Mouse (Mus musculus) myocyte (in vitro differentiated cells): ENCODE data around the gene Snx20. TPM values are rescaled to one million over a fixed set of nuclear protein-coding genes. Genes with fewer than 3 reads are reported as not detected.
A peak's percentile ranks its signal among the peaks of the same experiment; 100 is the strongest.

Experiments used
- H3K27me3 ChIP-seq: one replicate; pipeline ENCODE4 v1.6.1; 2011; ENCODE audit not compliant: control insufficient read depth, insufficient read depth, insufficient read length
- H3K36me3 ChIP-seq: one replicate; pipeline ENCODE4 v1.6.1; 2011; ENCODE audit not compliant: control insufficient read depth, insufficient read depth
- H3K4me2 ChIP-seq: one replicate; pipeline ENCODE4 v1.6.1; 2011; ENCODE audit warnings: low read depth, control low read depth
- H3K4me3 ChIP-seq: one replicate; pipeline ENCODE4 v1.5.1; 2011; ENCODE audit warnings: mild to moderate bottlenecking, control low read depth, moderate library complexity
- H3K79me2 ChIP-seq: one replicate; pipeline ENCODE4 v1.6.1; 2011; ENCODE audit not compliant: control insufficient read depth, insufficient read depth
- H3ac ChIP-seq: one replicate; pipeline ENCODE4 v1.6.1; 2011; ENCODE audit not compliant: control insufficient read depth, insufficient read length
- CEBPB ChIP-seq: IDR thresholded peaks from 2 replicates; pipeline ENCODE4 v1.6.1; 2011; ENCODE audit warnings: mild to moderate bottlenecking, moderate library complexity; ENCODE audit not compliant: poor library complexity, insufficient read depth, severe bottlenecking
- E2F4 ChIP-seq: IDR thresholded peaks from one replicate; pipeline ENCODE4 v1.6.1; 2011; ENCODE audit warnings: mild to moderate bottlenecking, control low read depth, moderate library complexity; ENCODE audit not compliant: insufficient read depth
- MAX ChIP-seq: IDR thresholded peaks from one replicate; pipeline ENCODE4 v1.6.1; 2011; ENCODE audit warnings: low read depth, mild to moderate bottlenecking, control low read depth
- MYOD1 ChIP-seq, 3 experiments: IDR thresholded peaks; one replicate each; pipeline ENCODE4 v1.6.1; 2011; ENCODE audit warnings: control low read depth in 2 of 3, low read depth in 2 of 3, mild to moderate bottlenecking in 2 of 3, moderate library complexity in 1 of 3; ENCODE audit not compliant: insufficient read length in 2 of 3, control insufficient read depth in 1 of 3
- MYOG ChIP-seq, 3 experiments: IDR thresholded peaks; one replicate each; pipeline ENCODE4 v1.6.1; 2011; ENCODE audit warnings: control low read depth in 2 of 3, low read depth in 2 of 3, mild to moderate bottlenecking in 2 of 3; ENCODE audit not compliant: insufficient read length in 2 of 3, control insufficient read depth in 1 of 3, insufficient read depth in 1 of 3
- POLR2A ChIP-seq: IDR thresholded peaks from one replicate; pipeline ENCODE4 v1.6.1; 2011; ENCODE audit warnings: low read depth, mild to moderate bottlenecking, control low read depth, moderate library complexity; ENCODE audit not compliant: insufficient read length
- POLR2AphosphoS2 ChIP-seq: IDR thresholded peaks from one replicate; pipeline ENCODE4 v1.6.1; 2011; ENCODE audit warnings: low read depth, control low read depth; ENCODE audit not compliant: insufficient read length
- REST ChIP-seq: IDR thresholded peaks from one replicate; pipeline ENCODE4 v1.6.1; 2011; ENCODE audit warnings: mild to moderate bottlenecking, control low read depth, moderate library complexity; ENCODE audit not compliant: insufficient read depth, insufficient read length
- SRF ChIP-seq: IDR thresholded peaks from one replicate; pipeline ENCODE4 v1.6.1; 2011; ENCODE audit warnings: low read depth; ENCODE audit not compliant: control insufficient read depth, insufficient read length
- TCF12 ChIP-seq: IDR thresholded peaks from one replicate; pipeline ENCODE4 v1.6.1; 2011; ENCODE audit warnings: mild to moderate bottlenecking, control low read depth; ENCODE audit not compliant: poor library complexity, insufficient read depth, severe bottlenecking
- TCF3 ChIP-seq: IDR thresholded peaks from one replicate; pipeline ENCODE4 v1.6.1; 2011; ENCODE audit warnings: low read depth, control low read depth; ENCODE audit not compliant: insufficient read length
- USF1 ChIP-seq: IDR thresholded peaks from one replicate; pipeline ENCODE4 v1.6.1; 2011; ENCODE audit warnings: low read depth, mild to moderate bottlenecking, control low read depth, moderate library complexity
- polyA plus RNA-seq: library from polyadenylated mRNA; unstranded; fragments of >200 nt; fragmentation: generic; extraction: Trizol; gene quantifications from one replicate; pipeline ENCODE4 v1.2.1, GENCODE M21; 2012; ENCODE audit warnings: missing spikeins

Snx20 gene
- polyA plus RNA-seq, 1 experiment: 0.07 TPM

- no peak for TF ChIP-seq TCF12
- no peak for TF ChIP-seq REST
- no peak for TF ChIP-seq TCF3
- no peak for TF ChIP-seq POLR2A
- TF ChIP-seq SRF: no peak
- TF ChIP-seq USF1: no peak
- TF ChIP-seq E2F4: no peak
- peak in 2 of 3 experiments; percentile 7 to 71 for TF ChIP-seq MYOD1 (IDR thresholded peaks at IDR 0.05; ENCODE audit: control insufficient read depth in 1 of 3, insufficient read length in 2 of 3, low read depth in 2 of 3)
- no peak for TF ChIP-seq MAX
- no peak for TF ChIP-seq POLR2AphosphoS2
- TF ChIP-seq MYOG (IDR thresholded peaks at IDR 0.05; ENCODE audit: control insufficient read depth in 1 of 3, insufficient read depth in 1 of 3, insufficient read length in 2 of 3, low read depth in 2 of 3): peak; percentile 21 to 48 (median 34)
- TF ChIP-seq CEBPB: 0 out of 2 replicates have a peak, but pooled peaks have one; percentile 17
- no peaks in the 10 kb centered on the region for H3K27me3 ChIP-seq
These were observed 32.6 kb upstream of the Snx20 start for GRCm38 (mm10) chr8:88668400-88669086.

GRCm38 (mm10) chr8:88666435-88666834 lies 30.5 kb upstream of the Snx20 start:
- TF ChIP-seq REST (no peak), SRF (no peak), MYOD1 (IDR thresholded peaks at IDR 0.05; ENCODE audit: control insufficient read depth in 1 of 3, insufficient read length in 2 of 3, low read depth in 2 of 3) (no peak), MAX (no peak), POLR2A (no peak), TCF3 (no peak), USF1 (no peak), TCF12 (no peak), CEBPB (no peak)
- no peak overlapping the region for H3ac ChIP-seq
- no peak overlapping the region for H3K4me3 ChIP-seq
- no peaks in the 10 kb centered on the region for H3K36me3 ChIP-seq
- H3K79me2 ChIP-seq: no peaks in the 10 kb centered on the region
- H3K27me3 ChIP-seq: no peaks in the 10 kb centered on the region
- no peak overlapping the region for H3K4me2 ChIP-seq

More at GRCm38 (mm10) chr8:88668400-88669086, 32.6 kb upstream of the Snx20 start:
- Histone ChIP-seq H3K79me2 (no peaks in the 10 kb centered on the region), H3ac (no peak overlapping the region), H3K4me3 (no peak overlapping the region), H3K4me2 (peak overlapping the region; percentile 34), H3K36me3 (no peaks in the 10 kb centered on the region)

GRCm38 (mm10) chr8:88664947-88665346 lies 29.0 kb upstream of the Snx20 start:
- no peak overlapping the region for H3ac ChIP-seq
- no peaks in the 10 kb centered on the region for H3K27me3 ChIP-seq
- no peaks in the 10 kb centered on the region for H3K36me3 ChIP-seq
- TF ChIP-seq MAX: no peak
- no peak for TF ChIP-seq USF1
- TF ChIP-seq TCF12: no peak
- no peak for TF ChIP-seq E2F4
- no peak for TF ChIP-seq POLR2AphosphoS2
- no peak for TF ChIP-seq MYOD1 (IDR thresholded peaks at IDR 0.05; ENCODE audit: control insufficient read depth in 1 of 3, insufficient read length in 2 of 3, low read depth in 2 of 3)
- no peak for TF ChIP-seq CEBPB
- TF ChIP-seq MYOG (IDR thresholded peaks at IDR 0.05; ENCODE audit: control insufficient read depth in 1 of 3, insufficient read depth in 1 of 3, insufficient read length in 2 of 3, low read depth in 2 of 3): no peak
- no peak for TF ChIP-seq REST
- TF ChIP-seq SRF: no peak
- no peak for TF ChIP-seq POLR2A
- no peak overlapping the region for H3K4me2 ChIP-seq
- no peak overlapping the region for H3K4me3 ChIP-seq
- no peaks in the 10 kb centered on the region for H3K79me2 ChIP-seq

GRCm38 (mm10) chr8:88664121-88664520 lies 28.2 kb upstream of the Snx20 start:
- Histone ChIP-seq H3K36me3 (no peaks in the 10 kb centered on the region), H3K79me2 (no peaks in the 10 kb centered on the region), H3K27me3 (no peaks in the 10 kb centered on the region), H3K4me2 (no peak overlapping the region), H3ac (no peak overlapping the region), H3K4me3 (no peak overlapping the region)
- no peak for TF ChIP-seq MYOD1 (IDR thresholded peaks at IDR 0.05; ENCODE audit: control insufficient read depth in 1 of 3, insufficient read length in 2 of 3, low read depth in 2 of 3)
- no peak for TF ChIP-seq E2F4
- TF ChIP-seq MYOG (IDR thresholded peaks at IDR 0.05; ENCODE audit: control insufficient read depth in 1 of 3, insufficient read depth in 1 of 3, insufficient read length in 2 of 3, low read depth in 2 of 3): no peak
- no peak for TF ChIP-seq USF1
- no peak for TF ChIP-seq CEBPB
- TF ChIP-seq REST: no peak
- TF ChIP-seq POLR2A: no peak
- TF ChIP-seq TCF3: no peak
- no peak for TF ChIP-seq POLR2AphosphoS2
- no peak for TF ChIP-seq MAX
- TF ChIP-seq SRF: no peak
- TF ChIP-seq TCF12: no peak
